Mouse (Mus musculus) G1E (cell line): Measurements from ENCODE around the gene Ilkap. TPM values are rescaled to one million over a fixed set of nuclear protein-coding genes. Genes with fewer than 3 reads are reported as not detected.

Experiments used
- ATAC-seq: 2 replicates; pipeline ENCODE4 v1.8.0; 2016; ENCODE audit warnings: mild to moderate bottlenecking; ENCODE audit not compliant: insufficient number of reproducible peaks, poor library complexity, low FRiP score, severe bottlenecking; ENCODE audit errors: extremely low read depth
- DNase-seq: peaks from one replicate; pipeline ENCODE4 v3.0.0; 2012; ENCODE audit warnings: low spot score
- H3K27me3 ChIP-seq: 2 replicates; pipeline ENCODE4 v1.6.1; 2012; ENCODE audit warnings: mild to moderate bottlenecking, low read length, inconsistent platforms; ENCODE audit not compliant: insufficient read depth
- H3K36me3 ChIP-seq: replicated peaks from 2 replicates; pipeline ENCODE3; 2012; ENCODE audit warnings: mild to moderate bottlenecking, inconsistent platforms
- H3K4me1 ChIP-seq: 2 replicates; pipeline ENCODE4 v1.6.1; 2012; ENCODE audit warnings: low read depth, low read length, inconsistent platforms, mixed read lengths; ENCODE audit not compliant: insufficient read depth
- H3K4me3 ChIP-seq: 2 replicates; pipeline ENCODE4 v1.5.1; 2012; ENCODE audit warnings: low read depth, mild to moderate bottlenecking, inconsistent platforms, low read length, moderate library complexity, mixed read lengths
- H3K9me3 ChIP-seq: replicated peaks from 2 replicates; pipeline ENCODE4 v1.6.1; 2012; ENCODE audit warnings: inconsistent platforms
- CTCF ChIP-seq: IDR thresholded peaks from 2 replicates; pipeline ENCODE4 v1.5.1; 2012; ENCODE audit warnings: low read depth, low read length, inconsistent platforms, mixed read lengths
- GATA1 ChIP-seq: IDR thresholded peaks from 2 replicates; pipeline ENCODE4 v1.6.1; 2012; ENCODE audit warnings: borderline replicate concordance, low read length, inconsistent platforms, mixed read lengths
- GATA2 ChIP-seq: IDR thresholded peaks from 2 replicates; pipeline ENCODE4 v1.6.1; 2012; ENCODE audit warnings: low read depth, low read length, inconsistent platforms, borderline replicate concordance
- POLR2AphosphoS5 ChIP-seq: IDR thresholded peaks from 2 replicates; pipeline ENCODE4 v1.6.1; 2012; ENCODE audit warnings: low read depth, low read length, inconsistent platforms; ENCODE audit not compliant: insufficient replicate concordance
- TAL1 ChIP-seq: conservative IDR thresholded peaks from 2 replicates; pipeline ENCODE4 v1.6.1; 2012; ENCODE audit warnings: low read depth, low read length, inconsistent platforms, mixed read lengths
- polyA plus RNA-seq: library from polyadenylated mRNA; stranded (reverse); fragments of >175 nt; gene quantifications from 2 replicates; pipeline ENCODE4 v1.2.3, GENCODE M21; 2012
- total RNA-seq, 2 experiments: library from RNA; stranded (forward) in 1 of 2; stranded (reverse) in 1 of 2; fragments of 200-1000 nt in 1 of 2; fragments of >200 nt in 1 of 2; fragmentation: Nextera tagmentation in 1 of 2; gene quantifications; 2 replicates each; pipeline ENCODE4 v1.2.3; 2014 to 2017

The Ilkap gene
- total and polyA plus RNA-seq, 3 experiments: 76.8 to 194 (median 86.6) TPM

DNA sequence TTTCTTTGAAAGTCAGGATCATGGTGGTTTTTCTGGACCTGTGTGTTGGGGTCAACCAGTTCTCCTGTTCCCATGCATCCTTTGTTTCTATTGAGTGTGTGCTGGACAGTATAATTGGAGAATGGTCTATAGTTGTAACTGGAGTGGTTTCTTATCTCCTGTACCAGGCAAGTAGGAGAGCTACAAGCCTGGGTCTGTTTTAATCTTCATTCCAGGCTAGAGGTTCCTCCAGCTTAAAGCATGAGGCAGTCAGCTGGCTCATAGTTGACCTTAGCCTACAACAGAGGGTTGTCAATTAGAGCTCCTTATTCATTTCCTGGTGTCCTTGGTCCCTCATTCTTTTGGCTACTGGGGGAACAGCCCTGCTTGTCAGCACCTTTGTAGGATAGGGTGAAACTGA lies 65.0 kb downstream of the Ilkap start:
- H3K4me3 ChIP-seq: no peak overlapping the region
- TF ChIP-seq CTCF (no peak), TAL1 (no peak), GATA2 (no peak), POLR2AphosphoS5 (no peak), GATA1 (no peak)
- ATAC-seq (no peak), DNase-seq (no peak)
- no peaks in the 10 kb centered on the region; the same call in 1 of the 2 replicates for H3K4me1 ChIP-seq
- no peaks in the 10 kb centered on the region for H3K9me3 ChIP-seq
- H3K36me3 ChIP-seq: no peaks in the 10 kb centered on the region
- H3K27me3 ChIP-seq: peaks cover 25% of the 10 kb centered on the region

DNA sequence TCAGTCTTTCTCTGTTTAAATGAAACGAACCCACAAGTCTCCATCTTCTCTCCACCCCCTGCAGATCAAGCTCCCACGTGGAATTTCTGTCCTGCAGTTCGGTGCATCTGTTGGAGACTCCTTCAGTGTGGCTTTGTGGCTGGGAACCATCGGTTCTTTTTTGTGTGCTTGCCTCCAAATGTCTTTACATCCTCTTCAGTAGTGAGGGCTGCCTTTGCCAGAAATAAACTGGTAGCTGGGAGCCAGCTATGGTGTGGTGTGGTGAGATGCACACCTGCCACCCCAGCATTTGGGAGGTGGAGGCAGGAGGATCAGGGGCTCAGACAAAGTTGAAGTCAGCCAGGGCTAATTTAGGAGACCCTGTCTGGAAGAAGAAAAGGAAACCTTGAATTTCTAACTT lies 66.5 kb downstream of the Ilkap start:
- no peak for DNase-seq
- peaks cover 31% of the 10 kb centered on the region for H3K27me3 ChIP-seq
- H3K4me3 ChIP-seq: no peak overlapping the region
- H3K36me3 ChIP-seq: no peaks in the 10 kb centered on the region
- no peak for ATAC-seq
- H3K4me1 ChIP-seq: no peaks in the 10 kb centered on the region; the same call in 1 of the 2 replicates
- no peaks in the 10 kb centered on the region for H3K9me3 ChIP-seq
- TF ChIP-seq POLR2AphosphoS5: no peak
- TF ChIP-seq GATA1: no peak

DNA sequence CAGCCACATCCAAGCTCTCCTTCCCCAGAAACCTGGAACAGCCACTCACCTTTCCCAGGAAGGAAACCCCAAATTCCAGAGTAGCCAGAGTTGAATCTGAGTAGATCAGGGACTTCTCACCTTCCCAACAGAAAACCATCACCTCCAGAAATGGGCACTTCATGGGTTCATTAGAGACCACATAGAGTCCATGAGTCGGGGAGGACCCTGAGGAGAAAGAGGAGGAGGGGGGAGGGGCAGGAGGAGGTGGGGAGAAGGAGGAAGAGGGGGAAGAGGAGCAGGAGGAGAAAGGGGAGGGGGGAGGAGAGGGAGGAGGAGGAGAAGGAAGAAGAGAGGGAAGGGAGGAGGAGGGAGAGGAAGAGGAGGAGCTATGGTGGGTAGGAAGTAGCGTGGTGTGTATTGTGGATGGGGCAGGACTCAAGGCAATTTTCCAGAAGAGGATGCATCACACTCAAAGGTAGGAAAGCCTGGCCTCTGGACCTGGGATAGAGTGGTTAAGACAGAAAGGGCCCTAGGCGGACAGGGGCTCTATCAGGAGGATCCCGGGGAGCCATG lies 73.0 kb downstream of the Ilkap start:
- peaks cover 30% of the 10 kb centered on the region for H3K27me3 ChIP-seq
- ATAC-seq (no peak), DNase-seq (no peak)
- H3K9me3 ChIP-seq: no peaks in the 10 kb centered on the region
- TF ChIP-seq CTCF (no peak), GATA2 (no peak), GATA1 (no peak), TAL1 (no peak), POLR2AphosphoS5 (no peak)
- peaks cover 5% of the 10 kb centered on the region; the same call in 1 of the 2 replicates for H3K4me1 ChIP-seq
- H3K36me3 ChIP-seq: no peaks in the 10 kb centered on the region
- H3K4me3 ChIP-seq: no peak overlapping the region

DNA sequence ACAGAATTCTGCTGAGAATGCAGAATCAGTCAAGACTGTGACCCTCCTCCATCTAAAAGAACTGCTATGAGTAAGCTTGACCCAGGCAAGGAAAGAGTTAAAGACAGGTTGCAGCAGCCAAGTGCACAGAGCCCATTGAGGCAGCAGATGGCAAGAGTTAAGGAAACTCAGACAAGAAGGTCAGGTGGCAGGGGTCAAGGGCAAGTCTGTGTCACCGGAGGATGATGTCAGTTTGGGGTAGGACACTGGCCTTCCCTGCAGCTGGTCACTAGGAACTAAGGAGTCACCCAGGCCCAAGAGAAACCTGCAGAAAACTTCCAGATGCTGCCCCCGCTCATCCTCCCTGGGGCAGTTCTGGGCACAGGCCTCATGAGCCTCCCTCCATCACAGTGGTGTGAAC lies 74.0 kb downstream of the Ilkap start:
- DNase-seq: no peak
- ATAC-seq: no peak
- H3K36me3 ChIP-seq: no peaks in the 10 kb centered on the region
- TF ChIP-seq GATA2 (no peak), CTCF (no peak), TAL1 (no peak), POLR2AphosphoS5 (no peak), GATA1 (no peak)
- H3K27me3 ChIP-seq: peaks cover 30% of the 10 kb centered on the region
- H3K4me1 ChIP-seq: peaks cover 5% of the 10 kb centered on the region; the same call in 1 of the 2 replicates
- no peak overlapping the region for H3K4me3 ChIP-seq
- no peaks in the 10 kb centered on the region for H3K9me3 ChIP-seq

Other genes with a start within 250 kb of the Ilkap start
- not detected in 2 replicates for gene Ramp1, start 219.0 kb downstream of the Ilkap start, total RNA-seq (2014; fragmentation: Nextera tagmentation)
- 0.11 TPM in 1 of 2 replicates, not detected in the other for gene Ramp1, start 219.0 kb downstream of the Ilkap start, total RNA-seq (2017)
- 0.02 and 0.10 TPM in 2 replicates for gene Ramp1, start 219.0 kb downstream of the Ilkap start, polyA plus RNA-seq
- gene Ube2f, start 148.5 kb downstream of the Ilkap start, total RNA-seq (2014; fragmentation: Nextera tagmentation): 85.6 and 90.7 TPM in 2 replicates
- gene Ube2f, start 148.5 kb downstream of the Ilkap start, total RNA-seq (2017): 52.9 and 61.3 TPM in 2 replicates
- 11.9 and 16.6 TPM in 2 replicates for gene Ube2f, start 148.5 kb downstream of the Ilkap start, polyA plus RNA-seq
- 16.0 and 16.6 TPM in 2 replicates for gene Scly, start 100.5 kb downstream of the Ilkap start, total RNA-seq (2014; fragmentation: Nextera tagmentation)
- 8.1 and 10.5 TPM in 2 replicates for gene Scly, start 100.5 kb downstream of the Ilkap start, total RNA-seq (2017)
- gene Scly, start 100.5 kb downstream of the Ilkap start, polyA plus RNA-seq: 9.5 and 10.1 TPM in 2 replicates
- 0.78 and 1.1 TPM in 2 replicates for gene Espnl, start 76.7 kb downstream of the Ilkap start, total RNA-seq (2014; fragmentation: Nextera tagmentation)
- gene Espnl, start 76.7 kb downstream of the Ilkap start, total RNA-seq (2017): 0.93 and 0.99 TPM in 2 replicates
- 0.17 and 0.19 TPM in 2 replicates for gene Espnl, start 76.7 kb downstream of the Ilkap start, polyA plus RNA-seq
- gene Klhl30, start 47.8 kb downstream of the Ilkap start, total RNA-seq (2014; fragmentation: Nextera tagmentation): not detected in 2 replicates
- gene Klhl30, start 47.8 kb downstream of the Ilkap start, total RNA-seq (2017): 0.16 TPM in 1 of 2 replicates, not detected in the other
- not detected in 2 replicates for gene Klhl30, start 47.8 kb downstream of the Ilkap start, polyA plus RNA-seq
- 1.2 and 2.1 TPM in 2 replicates for gene Erfe, start 32.4 kb downstream of the Ilkap start, total RNA-seq (2014; fragmentation: Nextera tagmentation)
- gene Erfe, start 32.4 kb downstream of the Ilkap start, total RNA-seq (2017): 0.81 and 0.93 TPM in 2 replicates
- gene Erfe, start 32.4 kb downstream of the Ilkap start, polyA plus RNA-seq: 0.78 and 0.94 TPM in 2 replicates
- 18.0 and 19.0 TPM in 2 replicates for gene Hes6, start 15.2 kb upstream of the Ilkap start, total RNA-seq (2014; fragmentation: Nextera tagmentation)
- 42.2 and 55.1 TPM in 2 replicates for gene Hes6, start 15.2 kb upstream of the Ilkap start, total RNA-seq (2017)
- 91.5 and 105 TPM in 2 replicates for gene Hes6, start 15.2 kb upstream of the Ilkap start, polyA plus RNA-seq
- gene Per2, start 60.5 kb upstream of the Ilkap start, total RNA-seq (2014; fragmentation: Nextera tagmentation): 13.0 and 15.4 TPM in 2 replicates
- gene Per2, start 60.5 kb upstream of the Ilkap start, total RNA-seq (2017): 4.4 and 5.3 TPM in 2 replicates
- 14.2 and 17.5 TPM in 2 replicates for gene Per2, start 60.5 kb upstream of the Ilkap start, polyA plus RNA-seq
- 9.7 and 10.5 TPM in 2 replicates for gene Traf3ip1, start 95.8 kb upstream of the Ilkap start, total RNA-seq (2014; fragmentation: Nextera tagmentation)
- gene Traf3ip1, start 95.8 kb upstream of the Ilkap start, total RNA-seq (2017): 12.7 and 12.8 TPM in 2 replicates
- gene Traf3ip1, start 95.8 kb upstream of the Ilkap start, polyA plus RNA-seq: 16.1 and 17.8 TPM in 2 replicates
- gene Asb1, start 141.7 kb upstream of the Ilkap start, total RNA-seq (2014; fragmentation: Nextera tagmentation): 8.3 and 12.9 TPM in 2 replicates
- 25.7 and 28.0 TPM in 2 replicates for gene Asb1, start 141.7 kb upstream of the Ilkap start, total RNA-seq (2017)
- gene Asb1, start 141.7 kb upstream of the Ilkap start, polyA plus RNA-seq: 9.3 and 12.4 TPM in 2 replicates